Mouse (Mus musculus): ENCODE measurements around the gene Glp1r.

The Glp1r gene

GRCm38 (mm10) chr17:30912536-30912935, 10.9 kb downstream of the Glp1r start:
- DNase-seq (ENCODE audit: low spot score in 2 of 2): no peak

- no peak for DNase-seq (ENCODE audit: low spot score in 2 of 2)
Measured at GRCm38 (mm10) chr17:30914264-30914663, 12.6 kb downstream of the Glp1r start.

GRCm38 (mm10) chr17:30923566-30923965, 21.9 kb downstream of the Glp1r start:
- no peak for DNase-seq (ENCODE audit: low spot score in 2 of 2)

GRCm38 (mm10) chr17:30930827-30931226, 29.2 kb downstream of the Glp1r start:
- no peak for DNase-seq (ENCODE audit: low spot score in 2 of 2)

GRCm38 (mm10) chr17:30932836-30933235, 31.2 kb downstream of the Glp1r start:
- DNase-seq (ENCODE audit: low spot score in 2 of 2): no peak

GRCm38 (mm10) chr17:30935301-30935700, 33.7 kb downstream of the Glp1r start:
- no peak for DNase-seq (ENCODE audit: low spot score in 2 of 2)

GRCm38 (mm10) chr17:30938554-30938953, 36.9 kb downstream of the Glp1r start:
- DNase-seq (ENCODE audit: low spot score in 2 of 2): no peak

GRCm38 (mm10) chr17:30948382-30948781, 46.8 kb downstream of the Glp1r start:
- DNase-seq (ENCODE audit: low spot score in 2 of 2): no peak

- peak; percentile 4 to 26 for DNase-seq (ENCODE audit: low spot score in 2 of 2)
Measured at GRCm38 (mm10) chr17:30950780-30951179, 49.2 kb downstream of the Glp1r start.

GRCm38 (mm10) chr17:30951600-30951999, 50.0 kb downstream of the Glp1r start:
- no peak for DNase-seq (ENCODE audit: low spot score in 2 of 2)

- DNase-seq (ENCODE audit: low spot score in 2 of 2): no peak
Measured at GRCm38 (mm10) chr17:30954340-30954739, 52.7 kb downstream of the Glp1r start, which contains the start of gene Umodl1. Gene Umodl1 (plus strand): TSS chr17:30954640.

- no peak for DNase-seq (ENCODE audit: low spot score in 2 of 2)
Measured at GRCm38 (mm10) chr17:30961936-30962592, 60.4 kb downstream of the Glp1r start.

- no peak for DNase-seq (ENCODE audit: low spot score in 2 of 2)
Measured at GRCm38 (mm10) chr17:30962880-30963279, 61.3 kb downstream of the Glp1r start.

- DNase-seq (ENCODE audit: low spot score in 2 of 2): no peak
Measured at GRCm38 (mm10) chr17:30969983-30970382, 68.4 kb downstream of the Glp1r start.

GRCm38 (mm10) chr17:30971877-30972276, 70.3 kb downstream of the Glp1r start:
- no peak for DNase-seq (ENCODE audit: low spot score in 2 of 2)

GRCm38 (mm10) chr17:30973332-30973731, 71.7 kb downstream of the Glp1r start:
- DNase-seq (ENCODE audit: low spot score in 2 of 2): no peak

GRCm38 (mm10) chr17:30977290-30977689, 75.7 kb downstream of the Glp1r start:
- DNase-seq (ENCODE audit: low spot score in 2 of 2): no peak

GRCm38 (mm10) chr17:30978556-30978955, 76.9 kb downstream of the Glp1r start:
- no peak for DNase-seq (ENCODE audit: low spot score in 2 of 2)

- no peak for DNase-seq (ENCODE audit: low spot score in 2 of 2)
Measured at GRCm38 (mm10) chr17:30983521-30983920, 81.9 kb downstream of the Glp1r start.

- no peak for DNase-seq (ENCODE audit: low spot score in 2 of 2)
Measured at GRCm38 (mm10) chr17:30990254-30990653, 88.6 kb downstream of the Glp1r start.
